Mouse (Mus musculus) kidney, adult 2 months (tissue): ENCODE results near the gene Cfap97d1. TPM values are rescaled to one million over a fixed set of nuclear protein-coding genes. Genes with fewer than 3 reads are reported as not detected.

Source experiments
- DNase-seq: peaks from one replicate; pipeline ENCODE4 v3.0.0; 2021
- H3K27ac ChIP-seq: fragments of 200-500 bp; 2 replicates; pipeline ENCODE4 v1.5.1; 2012; ENCODE audit warnings: low read depth, low read length, control low read depth, inconsistent platforms; ENCODE audit not compliant: insufficient read depth
- H3K27me3 ChIP-seq: fragments of 200-500 bp; replicated peaks from 2 replicates; pipeline ENCODE4 v1.6.1; 2012; ENCODE audit warnings: mild to moderate bottlenecking, moderate library complexity, low read length, inconsistent platforms; ENCODE audit not compliant: control insufficient read depth, insufficient read depth
- H3K36me3 ChIP-seq: fragments of 200-500 bp; 2 replicates; pipeline ENCODE4 v1.6.1; 2012; ENCODE audit warnings: mild to moderate bottlenecking, moderate library complexity, low read length, inconsistent platforms; ENCODE audit not compliant: control insufficient read depth, insufficient read depth
- H3K4me1 ChIP-seq: fragments of 200-500 bp; 2 replicates; pipeline ENCODE4 v1.6.1; 2011; ENCODE audit warnings: low read length; ENCODE audit not compliant: control insufficient read depth, insufficient read depth
- H3K4me3 ChIP-seq: fragments of 200-500 bp; 2 replicates; pipeline ENCODE4 v1.5.1; 2011; ENCODE audit warnings: mild to moderate bottlenecking, low read depth, low read length, control low read depth; ENCODE audit not compliant: insufficient read depth
- CTCF ChIP-seq: fragments of 200-500 bp; conservative IDR thresholded peaks from 2 replicates; pipeline ENCODE4 v1.5.1; 2011; ENCODE audit warnings: low read depth, mild to moderate bottlenecking, control low read depth, low read length, moderate library complexity, mixed read lengths; ENCODE audit not compliant: insufficient read depth, insufficient read length
- POLR2A ChIP-seq: fragments of 200-500 bp; IDR thresholded peaks from one replicate; pipeline ENCODE4 v1.6.1; 2011; ENCODE audit warnings: low read depth, low read length, control low read depth
- WGBS: fragments of 180-500 bp; shearing (Covaris S2); methylation state at CpG from one replicate; pipeline ENCODE4 v1.1.7; 2018; 5-methylcytosine and 5-hydroxymethylcytosine counted together
- polyA plus RNA-seq: library from polyadenylated mRNA; depleted of rRNA; stranded (reverse); fragments of >200 nt; gene quantifications from 2 replicates; pipeline ENCODE4 v1.2.3, GENCODE M21; 2012

The Cfap97d1 gene
- polyA plus RNA-seq, 1 experiment = not detected

DNA sequence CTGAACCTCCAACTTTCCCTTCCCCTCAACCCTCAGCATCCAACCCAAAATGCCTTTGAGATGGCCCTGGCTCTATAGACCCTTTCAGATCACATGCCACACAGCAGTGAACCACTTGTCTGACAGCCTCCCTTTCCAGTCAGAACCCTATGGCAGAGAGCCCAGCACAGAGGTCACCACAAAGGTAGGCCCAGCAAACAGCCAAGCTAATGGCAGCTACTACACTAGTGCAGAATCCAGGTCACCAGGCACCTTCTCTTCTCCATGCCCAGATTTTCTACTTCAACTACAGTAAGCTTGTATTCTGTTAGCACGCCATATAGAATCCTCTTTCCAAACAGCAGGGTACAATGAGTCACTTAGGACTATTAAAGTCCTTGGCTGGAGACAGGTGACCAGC lies 32.1 kb downstream of the Cfap97d1 start:
- peak; percentile 36 for DNase-seq
- H3K27me3 ChIP-seq = no peaks in the 10 kb centered on the region
- no peaks in the 10 kb centered on the region for H3K36me3 ChIP-seq
- WGBS = 83% methylated on average over 1 of the region's 1 CpGs
- no peak overlapping the region for H3K4me3 ChIP-seq
- no peaks in the 10 kb centered on the region for H3K4me1 ChIP-seq
- no peak overlapping the region for H3K27ac ChIP-seq
- no peak for TF ChIP-seq CTCF
- no peak for TF ChIP-seq POLR2A

DNA sequence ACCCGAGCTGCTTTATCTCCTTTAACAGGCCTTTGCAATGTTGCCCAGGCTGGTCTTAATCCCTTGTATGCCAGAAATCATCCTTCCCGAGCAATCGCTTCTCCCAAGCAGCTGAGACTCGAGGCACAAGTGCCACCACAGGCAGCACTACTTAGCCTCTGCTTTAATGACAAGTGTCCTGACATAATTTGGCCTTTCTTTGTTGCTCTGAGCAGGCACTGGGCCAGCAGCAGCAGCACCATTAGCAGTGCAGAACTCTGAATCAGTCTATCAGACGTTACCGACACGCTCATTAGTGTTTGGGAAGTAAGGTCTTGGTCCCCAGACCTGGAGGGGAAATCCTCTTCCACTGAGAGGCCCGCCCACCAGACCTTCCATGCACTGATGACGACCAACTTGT lies 35.7 kb downstream of the Cfap97d1 start:
- TF ChIP-seq POLR2A (no peak), CTCF (no peak)
- no peak overlapping the region for H3K27ac ChIP-seq
- H3K27me3 ChIP-seq = no peaks in the 10 kb centered on the region
- H3K4me3 ChIP-seq = no peak overlapping the region
- no peak for DNase-seq
- H3K36me3 ChIP-seq = no peaks in the 10 kb centered on the region
- WGBS = 80% methylated on average over 9 of the region's 9 CpGs
- H3K4me1 ChIP-seq = no peaks in the 10 kb centered on the region

DNA sequence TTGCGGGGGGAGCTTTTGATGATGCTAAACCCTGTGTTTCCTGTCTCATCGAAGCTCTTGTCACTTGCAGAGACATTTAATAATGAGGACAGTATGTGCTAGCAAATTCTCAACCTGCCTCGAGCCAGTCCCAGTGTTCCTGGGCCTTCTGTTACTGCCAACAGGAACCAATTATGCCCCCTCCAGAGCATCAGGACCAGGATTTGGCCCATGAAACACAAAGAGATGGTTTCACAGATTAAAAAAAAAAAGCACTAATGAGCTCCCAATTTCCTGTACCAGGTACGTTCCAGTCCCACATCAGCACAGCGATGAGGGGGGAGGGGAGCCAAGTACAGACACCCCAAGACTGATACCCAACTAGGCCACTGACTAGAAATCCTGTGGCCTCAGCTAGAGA lies 37.1 kb downstream of the Cfap97d1 start:
- Histone ChIP-seq H3K36me3 (no peaks in the 10 kb centered on the region), H3K27me3 (no peaks in the 10 kb centered on the region), H3K4me3 (no peak overlapping the region), H3K27ac (no peak overlapping the region), H3K4me1 (no peaks in the 10 kb centered on the region)
- TF ChIP-seq POLR2A (no peak), CTCF (no peak)
- 86% methylated on average over 5 of the region's 5 CpGs for WGBS
- no peak for DNase-seq

DNA sequence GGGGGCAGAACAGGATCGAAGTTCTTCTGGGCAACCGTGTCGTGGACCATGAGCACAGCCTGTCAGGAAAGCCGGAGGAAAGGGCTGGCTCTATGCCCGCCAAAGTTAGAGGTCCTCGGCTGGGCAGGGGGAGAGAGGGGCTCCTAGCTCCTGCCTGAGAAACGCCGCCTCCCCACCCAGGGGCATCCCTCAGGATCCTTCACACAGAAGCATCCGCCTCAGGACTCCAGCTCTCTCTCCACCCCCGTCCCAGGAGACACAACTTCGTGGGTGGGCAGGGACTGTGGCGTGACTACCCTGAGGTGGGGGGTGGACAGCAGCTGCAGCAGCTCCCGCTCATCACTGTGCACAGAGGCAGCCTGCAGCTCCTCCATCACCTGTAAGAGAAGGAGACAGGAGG lies 39.3 kb downstream of the Cfap97d1 start:
- TF ChIP-seq CTCF (no peak), POLR2A (no peak)
- Histone ChIP-seq H3K27me3 (no peaks in the 10 kb centered on the region), H3K27ac (no peak overlapping the region), H3K4me3 (no peak overlapping the region), H3K4me1 (no peaks in the 10 kb centered on the region), H3K36me3 (no peaks in the 10 kb centered on the region)
- 80% methylated on average over 13 of the region's 13 CpGs for WGBS
- no peak for DNase-seq

DNA sequence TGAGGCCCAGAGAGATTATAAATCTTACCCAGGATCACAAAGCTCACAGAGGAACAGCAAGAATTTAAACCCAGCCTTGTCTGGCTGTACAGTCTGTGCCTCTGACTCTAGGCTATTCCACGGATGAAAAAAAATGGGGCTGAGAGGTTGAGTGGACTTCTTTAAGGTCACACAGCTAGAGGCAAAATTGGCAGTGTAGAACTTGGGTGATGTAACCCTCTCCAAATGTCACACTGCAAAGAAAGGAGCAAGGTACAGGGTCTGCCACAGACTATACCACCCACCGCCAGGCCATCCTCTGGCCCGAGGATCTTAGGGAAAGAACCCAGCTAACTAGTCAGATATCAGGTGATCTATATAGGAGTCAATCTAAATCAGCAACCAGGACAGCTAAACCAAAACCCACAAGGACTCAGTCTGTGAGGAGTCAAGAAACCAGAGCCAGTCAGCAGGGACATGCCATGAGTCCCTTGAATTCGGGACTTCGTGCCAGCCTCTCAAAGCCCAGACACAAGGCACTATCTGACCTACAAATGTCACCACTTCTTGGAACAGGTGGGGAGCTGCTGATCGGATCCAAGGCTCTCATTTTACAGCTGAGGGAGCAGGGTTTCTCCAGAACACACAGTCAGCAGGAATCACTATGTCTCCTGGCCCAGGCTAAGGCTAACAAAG lies 40.1 kb downstream of the Cfap97d1 start:
- H3K36me3 ChIP-seq = no peaks in the 10 kb centered on the region
- no peak overlapping the region for H3K27ac ChIP-seq
- no peaks in the 10 kb centered on the region for H3K27me3 ChIP-seq
- H3K4me3 ChIP-seq = no peak overlapping the region
- TF ChIP-seq CTCF (no peak), POLR2A (no peak)
- no peaks in the 10 kb centered on the region for H3K4me1 ChIP-seq
- DNase-seq = peak; percentile 21
- WGBS = 66% methylated on average over 6 of the region's 6 CpGs

DNA sequence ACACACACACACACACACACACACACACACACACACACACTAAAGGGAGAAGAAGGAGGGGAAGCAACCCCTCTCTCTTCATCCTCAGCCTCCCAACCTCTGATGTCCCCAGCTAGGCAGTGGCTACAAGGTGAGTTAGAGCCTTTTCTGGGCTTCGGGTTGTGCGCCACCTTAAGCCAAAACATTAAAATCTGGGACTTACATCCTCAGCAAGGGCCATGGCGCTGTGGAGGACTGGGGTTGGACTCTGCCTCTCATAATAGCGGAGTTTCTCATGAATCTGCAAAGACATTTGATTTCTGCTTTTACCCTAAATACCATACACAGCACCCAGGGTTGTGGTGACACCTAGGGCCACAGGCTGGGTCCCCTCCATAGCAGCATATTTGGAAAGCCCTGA lies 40.8 kb downstream of the Cfap97d1 start:
- Histone ChIP-seq H3K4me3 (no peak overlapping the region), H3K27ac (no peak overlapping the region), H3K36me3 (no peaks in the 10 kb centered on the region), H3K4me1 (no peaks in the 10 kb centered on the region), H3K27me3 (no peaks in the 10 kb centered on the region)
- TF ChIP-seq CTCF (no peak), POLR2A (no peak)
- WGBS = 91% methylated on average over 4 of the region's 4 CpGs
- no peak for DNase-seq

DNA sequence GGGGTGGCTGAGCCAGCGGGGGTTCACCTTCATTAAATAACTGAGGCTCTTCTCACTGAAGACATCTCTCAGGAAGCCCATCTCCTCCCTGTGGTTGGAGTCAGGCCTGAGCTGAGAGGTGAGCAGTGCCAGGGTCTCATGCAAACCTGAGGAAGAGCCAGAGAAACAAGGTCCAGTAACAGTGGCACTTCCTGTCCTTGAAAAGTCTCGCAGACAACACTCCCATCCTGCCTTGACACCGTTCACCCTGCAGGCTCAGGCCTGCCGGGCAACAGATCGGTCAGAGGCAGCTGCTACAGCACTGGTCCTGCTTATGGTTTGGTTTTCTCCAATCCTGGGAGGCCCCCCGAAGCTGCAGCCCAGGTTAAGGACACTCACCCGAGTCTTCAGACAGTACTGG lies 41.3 kb downstream of the Cfap97d1 start:
- no peak for DNase-seq
- TF ChIP-seq POLR2A (no peak), CTCF (no peak)
- no peaks in the 10 kb centered on the region for H3K36me3 ChIP-seq
- H3K27ac ChIP-seq = no peak overlapping the region
- 73% methylated on average over 7 of the region's 7 CpGs for WGBS
- H3K4me3 ChIP-seq = no peak overlapping the region
- H3K27me3 ChIP-seq = no peaks in the 10 kb centered on the region
- no peaks in the 10 kb centered on the region for H3K4me1 ChIP-seq
